Mouse (Mus musculus) midbrain, embryonic 15.5 days (tissue): ENCODE data around the gene Slc35d2. TPM values are rescaled to one million over a fixed set of nuclear protein-coding genes. Genes with fewer than 3 reads are reported as not detected.

ENCODE experiments used
- ATAC-seq: fragments of 200-750 bp; cut with Nextera tagmentation; replicated peaks from 2 replicates; pipeline ENCODE4 v1.8.0; 2017; ENCODE audit warnings: moderate TSS enrichment
- H3K27ac ChIP-seq: fragments of 300-500 bp; sonication (generic); 2 replicates; pipeline ENCODE4 v1.5.1; 2015; ENCODE audit warnings: mild to moderate bottlenecking, inconsistent platforms
- H3K27me3 ChIP-seq: fragments of 300-500 bp; sonication (generic); replicated peaks from 2 replicates; pipeline ENCODE4 v1.6.1; 2015; ENCODE audit warnings: inconsistent platforms
- H3K36me3 ChIP-seq: fragments of 300-500 bp; sonication (generic); replicated peaks from 2 replicates; pipeline ENCODE4 v1.6.1; 2015; ENCODE audit warnings: inconsistent platforms
- H3K4me1 ChIP-seq: fragments of 300-500 bp; sonication (generic); 2 replicates; pipeline ENCODE4 v1.6.1; 2015; ENCODE audit warnings: inconsistent platforms
- H3K4me2 ChIP-seq: fragments of 300-500 bp; sonication (generic); 2 replicates; pipeline ENCODE4 v1.6.1; 2015; ENCODE audit warnings: inconsistent platforms, mild to moderate bottlenecking, moderate library complexity
- H3K4me3 ChIP-seq: fragments of 300-500 bp; sonication (generic); 2 replicates; pipeline ENCODE4 v1.5.1; 2015; ENCODE audit warnings: mild to moderate bottlenecking, inconsistent platforms
- H3K9ac ChIP-seq: fragments of 300-500 bp; sonication (generic); 2 replicates; pipeline ENCODE4 v1.6.1; 2015; ENCODE audit warnings: mild to moderate bottlenecking, inconsistent platforms
- H3K9me3 ChIP-seq: fragments of 300-500 bp; sonication (generic); 2 replicates; pipeline ENCODE4 v1.6.1; 2016; ENCODE audit warnings: inconsistent platforms
- WGBS: fragments of 180-500 bp; shearing (Covaris S2); methylation state at CpG from one replicate; pipeline ENCODE4 v1.1.7; 2015; ENCODE audit warnings: mixed read lengths; 5-methylcytosine and 5-hydroxymethylcytosine counted together
- polyA plus RNA-seq: library from polyadenylated mRNA; unstranded; fragments of >200 nt; fragmentation: Nextera tagmentation; extraction: Ambion mirVana; gene quantifications from 2 replicates; pipeline ENCODE4 v1.2.1, GENCODE M21; 2015

Gene Slc35d2
- polyA plus RNA-seq, 1 experiment from 2014 or later: 1.1 TPM

GRCm38 (mm10) chr13:64153083-64153682, 24.0 kb upstream of the Slc35d2 start, which contains the start of gene Zfp367:
Gene Zfp367 (minus strand): TSS chr13:64153202.
- peak within 1 kb of the TSS; percentile 94 for H3K4me3 ChIP-seq
- ATAC-seq: peak; percentile 99
- peak within 1 kb of the TSS; percentile 67 for H3K27ac ChIP-seq
- no peaks in the 10 kb centered on the region for H3K36me3 ChIP-seq
- 0% methylated on average over 54 of the region's 56 CpGs for WGBS
- peaks cover 7% of the 10 kb centered on the region for H3K4me1 ChIP-seq
- H3K27me3 ChIP-seq: no peaks in the 10 kb centered on the region; the same call in 1 of the 2 replicates
- no peaks in the 10 kb centered on the region for H3K9me3 ChIP-seq
- peak within 1 kb of the TSS; percentile 59 for H3K9ac ChIP-seq
- H3K4me2 ChIP-seq: peak within 1 kb of the TSS; percentile 96

GRCm38 (mm10) chr13:64152671-64153082, 23.5 kb upstream of the Slc35d2 start:
- Histone ChIP-seq H3K4me2 (peak overlapping the region; percentile 96), H3K9me3 (no peaks in the 10 kb centered on the region), H3K36me3 (no peaks in the 10 kb centered on the region), H3K27ac (peak overlapping the region; percentile 67), H3K4me3 (peak overlapping the region; percentile 94), H3K9ac (peak overlapping the region; percentile 59), H3K4me1 (peaks cover 7% of the 10 kb centered on the region), H3K27me3 (no peaks in the 10 kb centered on the region; the same call in 1 of the 2 replicates)
- whole genome bisulfite sequencing: under 1% methylated on average over 60 of the region's 61 CpGs
- peak; percentile 78 for ATAC-seq

GRCm38 (mm10) chr13:64152241-64152669, 23.1 kb upstream of the Slc35d2 start:
- WGBS: 1% methylated on average over 33 of the region's 42 CpGs
- no peaks in the 10 kb centered on the region for H3K9me3 ChIP-seq
- peak; percentile 61 for ATAC-seq
- peak overlapping the region; percentile 94 for H3K4me3 ChIP-seq
- H3K27me3 ChIP-seq: no peaks in the 10 kb centered on the region
- peak overlapping the region; percentile 67 for H3K27ac ChIP-seq
- peak overlapping the region; percentile 59 for H3K9ac ChIP-seq
- H3K4me1 ChIP-seq: peaks cover 7% of the 10 kb centered on the region
- no peaks in the 10 kb centered on the region for H3K36me3 ChIP-seq
- peak overlapping the region; percentile 96 for H3K4me2 ChIP-seq

GRCm38 (mm10) chr13:64150121-64150520, 21.0 kb upstream of the Slc35d2 start:
- no peaks in the 10 kb centered on the region for H3K9me3 ChIP-seq
- no peak for ATAC-seq
- no peak overlapping the region for H3K9ac ChIP-seq
- no peaks in the 10 kb centered on the region for H3K27me3 ChIP-seq
- no peak overlapping the region for H3K4me2 ChIP-seq
- no peak overlapping the region for H3K27ac ChIP-seq
- no peaks in the 10 kb centered on the region for H3K36me3 ChIP-seq
- 66% methylated on average over 5 of the region's 5 CpGs for WGBS
- no peak overlapping the region for H3K4me3 ChIP-seq
- peaks cover 7% of the 10 kb centered on the region for H3K4me1 ChIP-seq

- H3K4me1 ChIP-seq: peaks cover 6% of the 10 kb centered on the region; the same call in 1 of the 2 replicates
- no peaks in the 10 kb centered on the region for H3K36me3 ChIP-seq
- no peaks in the 10 kb centered on the region for H3K9me3 ChIP-seq
- 45% methylated on average over 15 of the region's 15 CpGs for WGBS
- H3K27me3 ChIP-seq: no peaks in the 10 kb centered on the region; the same call in 1 of the 2 replicates
- ATAC-seq: 0 out of 2 replicates have a peak, but pooled peaks have one; percentile 70
- H3K4me3 ChIP-seq: peak overlapping the region; percentile 46
- H3K27ac ChIP-seq: no peak overlapping the region
- peak overlapping the region; percentile 93 for H3K4me2 ChIP-seq
- no peak overlapping the region for H3K9ac ChIP-seq
These were observed 628 bp upstream of the Slc35d2 start for GRCm38 (mm10) chr13:64129616-64130375.

- Histone ChIP-seq H3K9ac (no peak overlapping the region), H3K4me3 (no peak overlapping the region), H3K27me3 (no peaks in the 10 kb centered on the region; the same call in 1 of the 2 replicates), H3K27ac (no peak overlapping the region), H3K9me3 (no peaks in the 10 kb centered on the region), H3K4me1 (peaks cover 6% of the 10 kb centered on the region; the same call in 1 of the 2 replicates), H3K36me3 (no peaks in the 10 kb centered on the region), H3K4me2 (no peak overlapping the region)
- no peak for ATAC-seq
- whole genome bisulfite sequencing: 53% methylated on average over 4 of the region's 4 CpGs
These were observed 2.9 kb downstream of the Slc35d2 start for GRCm38 (mm10) chr13:64126316-64126715.

- H3K9ac ChIP-seq: no peak overlapping the region
- H3K9me3 ChIP-seq: no peaks in the 10 kb centered on the region
- H3K27ac ChIP-seq: no peak overlapping the region
- ATAC-seq: no peak
- no peak overlapping the region for H3K4me3 ChIP-seq
- H3K27me3 ChIP-seq: no peaks in the 10 kb centered on the region; the same call in 1 of the 2 replicates
- peaks cover 6% of the 10 kb centered on the region; the same call in 1 of the 2 replicates for H3K4me1 ChIP-seq
- 83% methylated on average over 6 of the region's 6 CpGs for WGBS
- H3K4me2 ChIP-seq: no peak overlapping the region
- no peaks in the 10 kb centered on the region for H3K36me3 ChIP-seq
These were observed 4.3 kb downstream of the Slc35d2 start for GRCm38 (mm10) chr13:64124886-64125285.

GRCm38 (mm10) chr13:64123491-64124188, 5.5 kb downstream of the Slc35d2 start:
- Histone ChIP-seq H3K4me3 (no peak overlapping the region), H3K4me2 (no peak overlapping the region), H3K9me3 (no peaks in the 10 kb centered on the region), H3K27me3 (no peaks in the 10 kb centered on the region), H3K9ac (no peak overlapping the region), H3K36me3 (no peaks in the 10 kb centered on the region), H3K27ac (no peak overlapping the region), H3K4me1 (no peaks in the 10 kb centered on the region)
- no peak for ATAC-seq
- WGBS: 32% methylated on average over 6 of the region's 6 CpGs

GRCm38 (mm10) chr13:64120760-64121159, 8.4 kb downstream of the Slc35d2 start:
- WGBS: 57% methylated on average over 4 of the region's 4 CpGs
- ATAC-seq: no peak

GRCm38 (mm10) chr13:64117442-64117841, 11.7 kb downstream of the Slc35d2 start:
- Histone ChIP-seq H3K27me3 (no peaks in the 10 kb centered on the region), H3K9ac (no peak overlapping the region), H3K4me2 (no peak overlapping the region), H3K4me1 (no peaks in the 10 kb centered on the region), H3K4me3 (no peak overlapping the region), H3K36me3 (no peaks in the 10 kb centered on the region), H3K27ac (no peak overlapping the region), H3K9me3 (no peaks in the 10 kb centered on the region)
- no peak for ATAC-seq
- 62% methylated on average over 2 of the region's 2 CpGs for WGBS

More at GRCm38 (mm10) chr13:64120760-64121159, 8.4 kb downstream of the Slc35d2 start:
- no peaks in the 10 kb centered on the region for H3K36me3 ChIP-seq
- H3K9me3 ChIP-seq: no peaks in the 10 kb centered on the region
- H3K4me2 ChIP-seq: no peak overlapping the region
- H3K4me3 ChIP-seq: no peak overlapping the region
- H3K27ac ChIP-seq: no peak overlapping the region
- no peaks in the 10 kb centered on the region for H3K27me3 ChIP-seq
- H3K9ac ChIP-seq: no peak overlapping the region
- no peaks in the 10 kb centered on the region for H3K4me1 ChIP-seq

- ATAC-seq: no peak
- H3K4me1 ChIP-seq: no peaks in the 10 kb centered on the region
- no peak overlapping the region for H3K4me3 ChIP-seq
- H3K27ac ChIP-seq: no peak overlapping the region
- WGBS: 95% methylated on average over 1 of the region's 1 CpGs
- no peak overlapping the region for H3K4me2 ChIP-seq
- H3K9me3 ChIP-seq: no peaks in the 10 kb centered on the region
- H3K36me3 ChIP-seq: no peaks in the 10 kb centered on the region
- H3K27me3 ChIP-seq: no peaks in the 10 kb centered on the region
- no peak overlapping the region for H3K9ac ChIP-seq
These were observed 18.7 kb downstream of the Slc35d2 start for GRCm38 (mm10) chr13:64110421-64110820.

- Histone ChIP-seq H3K4me1 (no peaks in the 10 kb centered on the region), H3K9me3 (no peaks in the 10 kb centered on the region), H3K27ac (no peak overlapping the region), H3K9ac (no peak overlapping the region), H3K27me3 (no peaks in the 10 kb centered on the region), H3K4me3 (no peak overlapping the region), H3K4me2 (no peak overlapping the region), H3K36me3 (no peaks in the 10 kb centered on the region)
- 27% methylated on average over 5 of the region's 5 CpGs for WGBS
- peak; percentile 42; the same call in 1 of the 2 replicates for ATAC-seq
These were observed 20.8 kb downstream of the Slc35d2 start for GRCm38 (mm10) chr13:64108381-64108850.
